Mouse (Mus musculus) CH12.LX (cell line): Measurements from ENCODE around the gene Slc23a2. TPM values are rescaled to one million over a fixed set of nuclear protein-coding genes. Genes with fewer than 3 reads are reported as not detected.

Experiments
- DNase-seq: peaks from one replicate; pipeline ENCODE4 v3.0.0-alpha.2; 2013; ENCODE audit errors: extremely low read depth
- H3K27ac ChIP-seq: 2 replicates; pipeline ENCODE4 v1.5.1; 2012; ENCODE audit warnings: low read depth, mild to moderate bottlenecking, control low read depth, moderate library complexity; ENCODE audit not compliant: insufficient read depth
- H3K27me3 ChIP-seq: replicated peaks from 2 replicates; pipeline ENCODE3; 2012; ENCODE audit warnings: inconsistent platforms
- H3K36me3 ChIP-seq, 2 experiments: replicated peaks in 1 of 2; 2 replicates each; pipeline versions ENCODE3 to v1.6.1; 2012; ENCODE audit warnings: inconsistent platforms in 1 of 2, low read length in 1 of 2, mild to moderate bottlenecking in 1 of 2, mixed read lengths in 1 of 2, moderate library complexity in 1 of 2; ENCODE audit not compliant: control insufficient read depth in 1 of 2, insufficient read depth in 1 of 2
- H3K4me1 ChIP-seq, 2 experiments: 2 replicates each; pipeline ENCODE4 v1.6.1; 2012; ENCODE audit warnings: inconsistent platforms in 1 of 2, moderate library complexity in 1 of 2; ENCODE audit not compliant: insufficient read depth in 2 of 2, control insufficient read depth in 1 of 2
- H3K4me2 ChIP-seq: 2 replicates; pipeline ENCODE4 v1.6.1; 2012; ENCODE audit warnings: low read depth, mild to moderate bottlenecking, control low read depth; ENCODE audit not compliant: poor library complexity, insufficient read depth, severe bottlenecking
- H3K4me3 ChIP-seq, 3 experiments: fragments of 150-350 bp in 1 of 3; sonication (generic) in 1 of 3; replicated peaks in 1 of 3; 2 replicates each; pipeline versions ENCODE3 to v1.5.1; 2011 to 2012; ENCODE audit warnings: low read depth in 2 of 3, low read length in 2 of 3, mild to moderate bottlenecking in 2 of 3, moderate library complexity in 2 of 3, control low read depth in 1 of 3, improper control_type of control experiment in 1 of 3, inconsistent platforms in 1 of 3, mixed read lengths in 1 of 3; ENCODE audit not compliant: poor library complexity in 1 of 3
- H3K79me2 ChIP-seq: replicated peaks from 2 replicates; pipeline ENCODE4 v1.6.1; 2012; ENCODE audit warnings: mild to moderate bottlenecking, moderate library complexity; ENCODE audit not compliant: control insufficient read depth, poor library complexity, insufficient read depth, severe bottlenecking; ENCODE audit errors: extremely low read depth
- H3K9ac ChIP-seq: 2 replicates; pipeline ENCODE4 v1.6.1; 2012; ENCODE audit warnings: low read depth, mild to moderate bottlenecking, control low read depth, moderate library complexity; ENCODE audit not compliant: insufficient read depth
- H3K9me3 ChIP-seq: replicated peaks from 2 replicates; pipeline ENCODE3; 2012; ENCODE audit warnings: low read length, inconsistent platforms, mixed read lengths
- CHD1 ChIP-seq: IDR thresholded peaks from 2 replicates; pipeline ENCODE4 v1.6.1; 2012; ENCODE audit warnings: low read depth, low read length, improper control_type of control experiment, inconsistent platforms
- E2F4 ChIP-seq: IDR thresholded peaks from 2 replicates; pipeline ENCODE4 v1.6.1; 2011; ENCODE audit warnings: low read depth, low read length, improper control_type of control experiment; ENCODE audit not compliant: insufficient replicate concordance
- ELF1 ChIP-seq: IDR thresholded peaks from 2 replicates; pipeline ENCODE4 v1.6.1; 2014; ENCODE audit warnings: low read depth, mild to moderate bottlenecking, inconsistent platforms, low read length, improper control_type of control experiment
- EP300 ChIP-seq: IDR thresholded peaks from 2 replicates; pipeline ENCODE4 v1.6.1; 2011; ENCODE audit warnings: low read length, improper control_type of control experiment
- ETS1 ChIP-seq: conservative IDR thresholded peaks from 2 replicates; pipeline ENCODE4 v1.6.1; 2012; ENCODE audit warnings: low read depth, mild to moderate bottlenecking, inconsistent platforms, low read length, improper control_type of control experiment, moderate library complexity
- HCFC1 ChIP-seq: IDR thresholded peaks from 2 replicates; pipeline ENCODE4 v1.6.1; 2012; ENCODE audit warnings: low read depth, mild to moderate bottlenecking, inconsistent platforms, low read length, improper control_type of control experiment
- IRF4 ChIP-seq: IDR thresholded peaks from 2 replicates; pipeline ENCODE4 v1.6.1; 2014; ENCODE audit warnings: low read depth, mild to moderate bottlenecking, inconsistent platforms, low read length, improper control_type of control experiment
- JUN ChIP-seq: IDR thresholded peaks from 2 replicates; pipeline ENCODE4 v1.6.1; 2011; ENCODE audit warnings: low read depth, mild to moderate bottlenecking, low read length, improper control_type of control experiment, moderate library complexity; ENCODE audit not compliant: insufficient read depth
- JUND ChIP-seq: conservative IDR thresholded peaks from 2 replicates; pipeline ENCODE4 v1.6.1; 2011; ENCODE audit warnings: low read depth, low read length, improper control_type of control experiment
- KAT2A ChIP-seq: IDR thresholded peaks from 2 replicates; pipeline ENCODE4 v1.6.1; 2012; ENCODE audit warnings: low read length, improper control_type of control experiment, inconsistent platforms; ENCODE audit not compliant: insufficient replicate concordance
- MAFK ChIP-seq: IDR thresholded peaks from 2 replicates; pipeline ENCODE4 v1.6.1; 2011; ENCODE audit warnings: low read length, improper control_type of control experiment; ENCODE audit not compliant: insufficient replicate concordance
- MAX ChIP-seq: IDR thresholded peaks from 2 replicates; pipeline ENCODE4 v1.6.1; 2011; ENCODE audit warnings: low read length, improper control_type of control experiment
- MEF2A ChIP-seq: IDR thresholded peaks from 2 replicates; pipeline ENCODE4 v1.6.1; 2014; ENCODE audit warnings: low read depth, mild to moderate bottlenecking, inconsistent platforms, low read length, improper control_type of control experiment, borderline replicate concordance
- MYC ChIP-seq: IDR thresholded peaks from 2 replicates; pipeline ENCODE4 v1.6.1; 2011; ENCODE audit warnings: low read depth, mild to moderate bottlenecking, improper control_type of control experiment, low read length
- POLR2A ChIP-seq: IDR thresholded peaks from 2 replicates; pipeline ENCODE4 v1.6.1; 2011; ENCODE audit warnings: low read depth, mild to moderate bottlenecking, improper control_type of control experiment, low read length
- POLR2AphosphoS2 ChIP-seq: IDR thresholded peaks from 2 replicates; pipeline ENCODE4 v1.6.1; 2011; ENCODE audit warnings: low read depth, low read length, improper control_type of control experiment
- RAD21 ChIP-seq: IDR thresholded peaks from 2 replicates; pipeline ENCODE4 v1.6.1; 2011; ENCODE audit warnings: low read depth, mild to moderate bottlenecking, low read length, improper control_type of control experiment, moderate library complexity
- SMC3 ChIP-seq: IDR thresholded peaks from 2 replicates; pipeline ENCODE4 v1.6.1; 2011; ENCODE audit warnings: low read depth, low read length, improper control_type of control experiment
- ZC3H11A ChIP-seq: IDR thresholded peaks from 2 replicates; pipeline ENCODE4 v1.6.1; 2012; ENCODE audit warnings: low read depth, mild to moderate bottlenecking, inconsistent platforms, low read length, improper control_type of control experiment
- ZMIZ1 ChIP-seq: IDR thresholded peaks from 2 replicates; pipeline ENCODE4 v1.6.1; 2012; ENCODE audit warnings: low read depth, mild to moderate bottlenecking, inconsistent platforms, low read length, improper control_type of control experiment
- dilution Hi-C: fragments of 300-500 bp; cut with MboI; formaldehyde crosslinking; loops from 2 replicates; pipeline ENCODE4 v1.14.3; 2020; ENCODE audit warnings: low sequenced_read_pairs; ENCODE audit not compliant: extremely low pct_unique_long_range_greater_than_20kb, extremely low pct_ligation_motif_present
- in situ Hi-C: fragments of 300-500 bp; cut with MboI; formaldehyde crosslinking; loops from 3 replicates; pipeline ENCODE4 v1.14.3; 2019; ENCODE audit warnings: low sequenced_read_pairs, low pct_ligation_motif_present, low pct_unique_long_range_greater_than_20kb, mixed read lengths
- polyA plus RNA-seq: library from polyadenylated mRNA; unstranded; fragments of >175 nt; gene quantifications from 2 replicates; pipeline ENCODE4 v1.2.1, GENCODE M21; 2012; ENCODE audit warnings: low read depth; ENCODE audit not compliant: insufficient read length
- total RNA-seq, 2 experiments: library from RNA; depleted of rRNA; stranded (reverse); fragments of 300-350 nt in 1 of 2; fragments of >200 nt in 1 of 2; gene quantifications; 2 replicates each; pipeline ENCODE4 v1.2.3; 2012 to 2014

The Slc23a2 gene
- total and polyA plus RNA-seq, 3 experiments = 10.6 to 21.7 (median 13.4) TPM

DNA sequence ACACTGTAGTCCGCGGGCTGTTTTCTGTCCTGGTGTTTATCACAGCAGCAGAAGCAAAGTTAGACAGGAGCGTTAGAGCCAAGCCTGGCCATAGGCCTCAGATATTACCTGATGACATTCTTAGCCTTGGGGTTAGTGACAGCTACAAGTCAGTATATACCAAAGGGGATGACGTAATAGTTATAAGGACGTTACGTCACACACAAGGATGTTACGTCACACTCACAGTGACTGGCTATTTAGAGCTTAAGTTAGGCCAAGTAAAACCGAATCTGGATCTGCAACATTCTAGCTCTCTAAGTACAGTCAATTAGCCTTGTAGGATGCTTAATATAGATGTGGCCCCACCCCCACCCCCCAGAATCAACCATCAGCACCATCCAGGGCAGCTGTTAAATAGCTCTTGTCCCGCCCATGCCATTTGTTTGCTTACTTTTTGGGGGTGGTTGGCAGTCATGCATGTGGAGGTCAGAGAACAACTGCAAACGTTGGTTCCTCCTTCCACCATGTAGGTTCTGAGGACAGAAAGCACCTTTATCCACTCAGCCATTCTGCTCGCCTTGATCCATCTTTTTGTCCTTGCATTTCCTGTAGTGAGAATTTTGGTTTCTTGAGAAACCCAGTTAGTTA, 96.7 kb downstream of the Slc23a2 start:
- H3K27ac ChIP-seq = no peak overlapping the region
- no peak for TF ChIP-seq EP300
- TF ChIP-seq MYC = no peak
- no peak for TF ChIP-seq RAD21
- no peak for TF ChIP-seq JUN
- no peak for TF ChIP-seq ELF1
- no peak for TF ChIP-seq CHD1
- TF ChIP-seq ETS1 = no peak
- TF ChIP-seq JUND = no peak
- no peak for TF ChIP-seq IRF4
- TF ChIP-seq MEF2A = no peak
- TF ChIP-seq KAT2A = no peak
- no peak for TF ChIP-seq POLR2A
- no peak for TF ChIP-seq SMC3
- no peak for TF ChIP-seq HCFC1
- no peak for TF ChIP-seq MAX
- TF ChIP-seq ZC3H11A = no peak
- no peak for TF ChIP-seq E2F4
- TF ChIP-seq ZMIZ1 = no peak
- TF ChIP-seq POLR2AphosphoS2 = no peak
- no peak overlapping the region for H3K4me3 ChIP-seq
- no peak overlapping the region for H3K4me2 ChIP-seq
- dilution Hi-C loops = no loop called here
- in situ Hi-C loops = no loop called here
- H3K9ac ChIP-seq = no peak overlapping the region
- H3K36me3 ChIP-seq = peaks cover 0 to 6% of the 10 kb centered on the region in 2 experiments
- H3K27me3 ChIP-seq = no peaks in the 10 kb centered on the region
- no peaks in the 10 kb centered on the region for H3K9me3 ChIP-seq
- no peak for DNase-seq
- H3K4me1 ChIP-seq = peaks cover 5 to 47% of the 10 kb centered on the region in 2 experiments
- no peaks in the 10 kb centered on the region for H3K79me2 ChIP-seq

DNA sequence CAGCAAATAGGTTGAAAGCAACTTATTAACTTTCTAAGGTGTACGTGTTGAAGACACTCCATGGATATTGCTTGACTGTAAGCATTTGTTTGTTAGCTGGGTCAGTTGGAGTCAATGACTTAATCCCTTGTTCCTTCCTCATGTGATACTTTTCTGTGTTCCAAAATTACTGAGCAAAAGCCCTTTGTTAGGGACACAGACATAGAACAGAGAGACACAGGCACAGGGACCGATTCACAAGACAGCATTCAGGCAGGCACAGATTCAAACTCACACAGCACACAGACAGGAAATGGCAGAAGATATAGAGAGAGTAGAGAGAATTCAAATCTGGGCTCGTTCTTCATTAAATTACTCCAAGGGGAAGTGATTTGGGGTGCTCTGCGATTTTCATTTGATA, 97.5 kb downstream of the Slc23a2 start:
- Histone ChIP-seq H3K4me2 (no peak overlapping the region), H3K4me3 (no peak overlapping the region), H3K36me3 (no peaks in the 10 kb centered on the region), H3K9me3 (no peaks in the 10 kb centered on the region), H3K9ac (no peak overlapping the region), H3K4me1 (peaks cover 5 to 40% of the 10 kb centered on the region in 2 experiments), H3K27me3 (no peaks in the 10 kb centered on the region), H3K79me2 (no peaks in the 10 kb centered on the region), H3K27ac (no peak overlapping the region)
- TF ChIP-seq MAFK (no peak), JUN (no peak)
- dilution Hi-C loops = no loop called here
- no peak for DNase-seq
- in situ Hi-C loops = no loop called here
